Mouse (Mus musculus) left cerebral cortex, postnatal 10 days (tissue): Measurements from ENCODE around the gene Ints14. TPM values are rescaled to one million over a fixed set of nuclear protein-coding genes. Genes with fewer than 3 reads are reported as not detected.

Experiments
- microRNA-seq: library from miRNA; unstranded; fragments of <30 nt; microRNA quantifications from one replicate; pipeline ENCODE4 v1.2.0, GENCODE M21; 2022
- total RNA-seq, 2 experiments: library from RNA; stranded (reverse); gene quantifications; 2 replicates each; pipeline ENCODE4 v1.2.3; 2021

Ints14 gene
- total RNA-seq, 2 experiments from 2014 or later: 19.7 to 22.0 TPM

Small RNA genes within 50 kb of the gene (microRNA-seq; reads per million reads assigned to microRNA genes)
- gene Gm25640: not detected

Other genes with a start within 250 kb of the Ints14 start
- 100 to 1,000 TPM; 389 to 433 TPM for gene Rab11a, start 223.1 kb upstream of the Ints14 start, total RNA-seq
- 10 to 100 TPM; 53.3 to 56.7 TPM for gene Dennd4a, start 149.6 kb upstream of the Ints14 start, total RNA-seq
- under 1 TPM in 1 of 2 experiments, not detected in 1; 0.21 TPM for gene Slc24a1, start 9.3 kb upstream of the Ints14 start, total RNA-seq
- gene Hacd3, start 60.8 kb downstream of the Ints14 start, total RNA-seq: 100 to 1,000 TPM; 158 to 170 TPM
- 100 to 1,000 TPM; 128 to 131 TPM for gene Dpp8, start 71.5 kb downstream of the Ints14 start, total RNA-seq
- 10 to 100 TPM; 25.5 to 29.2 TPM for gene Igdcc4, start 140.6 kb downstream of the Ints14 start, total RNA-seq
- 1 to 10 TPM; 2.5 to 4.2 TPM for gene Igdcc3, start 180.3 kb downstream of the Ints14 start, total RNA-seq
- gene Parp16, start 234.4 kb downstream of the Ints14 start, total RNA-seq: 1 to 10 TPM; 4.1 to 4.6 TPM